Mouse (Mus musculus): ENCODE measurements around the gene Rnf183. TPM values are rescaled to one million over a fixed set of nuclear protein-coding genes. Genes with fewer than 3 reads are reported as not detected.

Rnf183 gene
- polyA plus RNA-seq, 1 experiment: not detected

DNA sequence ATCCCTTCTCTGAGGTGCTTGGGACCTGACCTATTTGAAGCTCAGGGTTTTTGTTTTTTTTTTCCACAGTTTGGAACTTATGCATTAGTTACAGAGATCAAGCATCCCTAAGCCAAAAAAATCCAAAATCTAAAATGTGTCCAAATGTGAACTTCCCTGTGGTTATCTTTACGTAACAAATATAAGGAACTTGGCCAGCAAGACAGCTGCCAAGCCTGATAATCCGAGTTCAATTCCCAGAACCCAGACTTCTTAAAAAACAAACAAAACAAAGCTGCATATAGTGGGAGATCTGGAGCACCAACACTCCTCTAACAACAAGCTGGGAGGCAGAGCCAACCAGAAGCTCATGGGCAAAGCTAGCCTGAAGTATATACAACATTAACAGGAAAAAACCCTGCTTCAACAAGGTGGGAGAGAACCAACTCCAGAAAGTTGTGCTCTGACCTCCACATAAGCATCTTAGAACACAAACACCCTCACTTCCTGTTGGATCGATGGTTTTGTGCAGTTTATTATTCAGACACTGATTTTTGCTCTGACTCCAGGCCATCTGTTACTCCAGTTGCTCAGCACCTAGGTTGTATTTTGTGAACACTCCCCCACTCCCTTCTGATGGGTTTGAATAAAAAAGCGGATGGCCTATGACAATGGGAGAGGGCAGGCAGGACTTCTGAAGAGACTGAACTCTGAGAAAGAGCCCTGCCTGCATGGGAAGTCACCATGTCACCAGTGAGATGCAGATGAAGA, 37.3 kb downstream of the Rnf183 start:
- no peaks in the 10 kb centered on the region for H3K4me1 ChIP-seq (ENCODE audit: control insufficient read depth, insufficient read depth, low read length)
- H3K9me3 ChIP-seq (replicated peaks; ENCODE audit: control insufficient read depth, insufficient read depth, low read length, poor library complexity, severe bottlenecking): no peaks in the 10 kb centered on the region
- no peak overlapping the region for H3K27ac ChIP-seq (ENCODE audit: insufficient read depth, low read length)
- H3K9ac ChIP-seq (ENCODE audit: low read depth, poor library complexity, severe bottlenecking): no peak overlapping the region
- H3K4me3 ChIP-seq (ENCODE audit: low read depth, low read length): no peak overlapping the region
- no peak for TF ChIP-seq EP300 (IDR thresholded peaks at IDR 0.05; ENCODE audit: insufficient read depth, low read depth, low read length)
- no peak for TF ChIP-seq CTCF (IDR thresholded peaks at IDR 0.05; ENCODE audit: low read depth, low read length)
- no peak for TF ChIP-seq POLR2A (IDR thresholded peaks at IDR 0.05; ENCODE audit: insufficient read depth, low read length)
- no peaks in the 10 kb centered on the region for H3K27me3 ChIP-seq (ENCODE audit: control insufficient read depth, insufficient read depth, low read length, poor library complexity, severe bottlenecking)
- peaks cover 58% of the 10 kb centered on the region for H3K36me3 ChIP-seq (ENCODE audit: control insufficient read depth, insufficient read depth, low read length, poor library complexity, severe bottlenecking)

GRCm38 (mm10) chr4:62395806-62396205, 39.2 kb downstream of the Rnf183 start:
- no peak for TF ChIP-seq EP300 (IDR thresholded peaks at IDR 0.05; ENCODE audit: insufficient read depth, low read depth, low read length)
- no peak for TF ChIP-seq CTCF (IDR thresholded peaks at IDR 0.05; ENCODE audit: low read depth, low read length)
- no peak for TF ChIP-seq POLR2A (IDR thresholded peaks at IDR 0.05; ENCODE audit: insufficient read depth, low read length)
- Histone ChIP-seq H3K27me3 (ENCODE audit: control insufficient read depth, insufficient read depth, low read length, poor library complexity, severe bottlenecking) (no peaks in the 10 kb centered on the region), H3K4me3 (ENCODE audit: low read depth, low read length) (no peak overlapping the region), H3K36me3 (ENCODE audit: control insufficient read depth, insufficient read depth, low read length, poor library complexity, severe bottlenecking) (peaks cover 41% of the 10 kb centered on the region), H3K4me1 (ENCODE audit: control insufficient read depth, insufficient read depth, low read length) (no peaks in the 10 kb centered on the region), H3K9me3 (replicated peaks; ENCODE audit: control insufficient read depth, insufficient read depth, low read length, poor library complexity, severe bottlenecking) (no peaks in the 10 kb centered on the region), H3K27ac (ENCODE audit: insufficient read depth, low read length) (no peak overlapping the region), H3K9ac (ENCODE audit: low read depth, poor library complexity, severe bottlenecking) (no peak overlapping the region)

DNA sequence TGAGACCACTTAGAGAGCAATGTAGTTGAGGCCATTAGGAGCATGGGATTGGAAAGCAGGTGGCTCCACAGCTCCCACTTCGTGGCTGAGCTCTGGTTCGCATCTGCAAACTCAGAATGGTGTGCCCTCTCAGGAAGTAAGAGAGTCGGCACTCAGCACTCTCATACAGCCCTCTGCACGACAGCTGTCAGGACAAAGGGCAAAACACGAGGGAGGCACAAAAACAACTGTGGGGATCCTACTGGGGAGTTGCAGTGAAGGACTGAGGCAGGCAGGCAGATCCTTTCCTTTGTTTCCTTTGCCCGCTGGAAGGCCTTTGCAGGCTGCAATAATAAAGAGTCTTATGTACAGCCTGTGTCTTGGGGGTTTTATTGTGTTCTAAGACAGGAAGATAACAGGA, 41.6 kb downstream of the Rnf183 start:
- Histone ChIP-seq H3K4me3 (ENCODE audit: low read depth, low read length) (no peak overlapping the region), H3K36me3 (ENCODE audit: control insufficient read depth, insufficient read depth, low read length, poor library complexity, severe bottlenecking) (peaks cover 30% of the 10 kb centered on the region), H3K27me3 (ENCODE audit: control insufficient read depth, insufficient read depth, low read length, poor library complexity, severe bottlenecking) (no peaks in the 10 kb centered on the region), H3K27ac (ENCODE audit: insufficient read depth, low read length) (no peak overlapping the region), H3K9ac (ENCODE audit: low read depth, poor library complexity, severe bottlenecking) (no peak overlapping the region), H3K9me3 (replicated peaks; ENCODE audit: control insufficient read depth, insufficient read depth, low read length, poor library complexity, severe bottlenecking) (no peaks in the 10 kb centered on the region), H3K4me1 (ENCODE audit: control insufficient read depth, insufficient read depth, low read length) (no peaks in the 10 kb centered on the region)
- TF ChIP-seq CTCF (IDR thresholded peaks at IDR 0.05; ENCODE audit: low read depth, low read length) (no peak), EP300 (IDR thresholded peaks at IDR 0.05; ENCODE audit: insufficient read depth, low read depth, low read length) (no peak), POLR2A (IDR thresholded peaks at IDR 0.05; ENCODE audit: insufficient read depth, low read length) (no peak)

GRCm38 (mm10) chr4:62391892-62392291, 43.2 kb downstream of the Rnf183 start:
- Histone ChIP-seq H3K9me3 (replicated peaks; ENCODE audit: control insufficient read depth, insufficient read depth, low read length, poor library complexity, severe bottlenecking) (no peaks in the 10 kb centered on the region), H3K36me3 (ENCODE audit: control insufficient read depth, insufficient read depth, low read length, poor library complexity, severe bottlenecking) (peaks cover 19% of the 10 kb centered on the region), H3K27ac (ENCODE audit: insufficient read depth, low read length) (no peak overlapping the region), H3K27me3 (ENCODE audit: control insufficient read depth, insufficient read depth, low read length, poor library complexity, severe bottlenecking) (no peaks in the 10 kb centered on the region), H3K9ac (ENCODE audit: low read depth, poor library complexity, severe bottlenecking) (no peak overlapping the region), H3K4me3 (ENCODE audit: low read depth, low read length) (no peak overlapping the region), H3K4me1 (ENCODE audit: control insufficient read depth, insufficient read depth, low read length) (no peaks in the 10 kb centered on the region)
- TF ChIP-seq EP300 (IDR thresholded peaks at IDR 0.05; ENCODE audit: insufficient read depth, low read depth, low read length) (no peak), CTCF (IDR thresholded peaks at IDR 0.05; ENCODE audit: low read depth, low read length) (no peak), POLR2A (IDR thresholded peaks at IDR 0.05; ENCODE audit: insufficient read depth, low read length) (no peak)

DNA sequence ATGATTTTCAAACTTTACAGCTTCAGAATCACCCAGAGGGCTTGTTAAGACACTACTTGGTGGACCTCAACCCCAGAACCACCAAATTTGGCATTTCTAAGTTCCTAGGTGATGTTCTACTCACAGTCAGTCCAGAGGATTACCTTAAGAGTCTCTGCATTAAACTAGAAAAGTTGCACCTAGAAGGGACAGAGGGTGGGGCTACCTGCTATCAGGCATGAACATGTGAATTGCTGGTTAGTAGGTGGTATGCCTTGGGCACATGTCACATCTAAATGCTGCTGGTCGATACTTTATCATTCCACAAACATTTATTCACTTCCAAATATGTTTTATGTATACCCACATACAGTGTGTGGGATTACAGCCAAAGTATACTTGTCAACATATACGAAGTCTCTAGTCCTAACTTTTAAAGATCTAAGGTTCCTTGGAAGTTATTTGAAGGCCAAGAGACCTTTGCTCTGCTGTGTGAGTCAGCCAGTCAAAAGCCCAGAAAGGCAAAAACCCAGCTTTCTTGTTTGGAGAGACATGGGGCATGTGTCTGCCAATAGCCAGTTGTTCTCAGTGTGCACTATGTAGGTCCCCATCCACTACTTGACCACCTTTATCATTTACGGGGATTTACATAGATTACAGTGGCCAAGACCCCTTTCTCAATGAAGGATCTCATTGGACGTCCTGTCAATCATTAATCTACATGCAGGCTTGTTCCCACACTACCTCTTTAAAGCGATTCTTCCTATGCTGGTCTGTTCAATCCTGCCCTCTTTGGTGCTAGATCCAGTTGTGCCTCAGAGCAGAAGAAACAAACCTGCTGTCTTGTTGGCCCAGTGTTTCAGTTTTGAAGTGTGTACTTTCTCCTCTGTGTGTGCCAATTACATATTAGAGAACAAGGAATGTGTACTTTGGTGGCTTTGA, 45.2 kb downstream of the Rnf183 start:
- Histone ChIP-seq H3K9me3 (replicated peaks; ENCODE audit: control insufficient read depth, insufficient read depth, low read length, poor library complexity, severe bottlenecking) (no peaks in the 10 kb centered on the region), H3K27ac (ENCODE audit: insufficient read depth, low read length) (no peak overlapping the region), H3K36me3 (ENCODE audit: control insufficient read depth, insufficient read depth, low read length, poor library complexity, severe bottlenecking) (peaks cover 10% of the 10 kb centered on the region; the same call in 1 of the 2 replicates), H3K9ac (ENCODE audit: low read depth, poor library complexity, severe bottlenecking) (no peak overlapping the region), H3K4me3 (ENCODE audit: low read depth, low read length) (no peak overlapping the region), H3K4me1 (ENCODE audit: control insufficient read depth, insufficient read depth, low read length) (no peaks in the 10 kb centered on the region), H3K27me3 (ENCODE audit: control insufficient read depth, insufficient read depth, low read length, poor library complexity, severe bottlenecking) (no peaks in the 10 kb centered on the region)
- TF ChIP-seq CTCF (IDR thresholded peaks at IDR 0.05; ENCODE audit: low read depth, low read length) (no peak), POLR2A (IDR thresholded peaks at IDR 0.05; ENCODE audit: insufficient read depth, low read length) (no peak)

- Histone ChIP-seq H3K4me3 (ENCODE audit: low read depth, low read length) (no peak overlapping the region), H3K27ac (ENCODE audit: insufficient read depth, low read length) (no peak overlapping the region), H3K36me3 (ENCODE audit: control insufficient read depth, insufficient read depth, low read length, poor library complexity, severe bottlenecking) (peaks cover 10% of the 10 kb centered on the region; the same call in 1 of the 2 replicates), H3K9ac (ENCODE audit: low read depth, poor library complexity, severe bottlenecking) (no peak overlapping the region), H3K27me3 (ENCODE audit: control insufficient read depth, insufficient read depth, low read length, poor library complexity, severe bottlenecking) (no peaks in the 10 kb centered on the region), H3K9me3 (replicated peaks; ENCODE audit: control insufficient read depth, insufficient read depth, low read length, poor library complexity, severe bottlenecking) (no peaks in the 10 kb centered on the region), H3K4me1 (ENCODE audit: control insufficient read depth, insufficient read depth, low read length) (no peaks in the 10 kb centered on the region)
- TF ChIP-seq EP300 (IDR thresholded peaks at IDR 0.05; ENCODE audit: insufficient read depth, low read depth, low read length) (no peak), CTCF (IDR thresholded peaks at IDR 0.05; ENCODE audit: low read depth, low read length) (no peak), POLR2A (IDR thresholded peaks at IDR 0.05; ENCODE audit: insufficient read depth, low read length) (no peak)
Observed at GRCm38 (mm10) chr4:62385439-62385838, 49.6 kb downstream of the Rnf183 start.

All from ES-Bruce4 (cell line).